Mouse (Mus musculus) lung, postnatal 0 days (tissue): ENCODE data around the gene Slc25a25. TPM values are rescaled to one million over a fixed set of nuclear protein-coding genes. Genes with fewer than 3 reads are reported as not detected.
A peak's percentile ranks its signal among the peaks of the same experiment; 100 is the strongest.

Experiments
- ATAC-seq: fragments of 200-750 bp; cut with Nextera tagmentation; 2 replicates; pipeline ENCODE4 v1.8.0; 2017; ENCODE audit warnings: moderate library complexity
- DNase-seq: peaks from one replicate; pipeline ENCODE4 v3.0.0-alpha.2; 2016; ENCODE audit warnings: low spot score
- H3K27ac ChIP-seq: fragments of 300-500 bp; sonication (generic); 2 replicates; pipeline ENCODE4 v1.5.1; 2014; ENCODE audit warnings: antibody characterized with exemption, mild to moderate bottlenecking, low read length, mixed read lengths
- H3K27me3 ChIP-seq: fragments of 300-500 bp; sonication (generic); replicated peaks from 2 replicates; pipeline ENCODE4 v1.6.1; 2014; ENCODE audit warnings: low read length, mixed read lengths; ENCODE audit not compliant: insufficient read depth
- H3K36me3 ChIP-seq: fragments of 300-500 bp; sonication (generic); 2 replicates; pipeline ENCODE4 v1.6.1; 2014; ENCODE audit warnings: low read length, mixed read lengths; ENCODE audit not compliant: insufficient read depth
- H3K4me1 ChIP-seq: fragments of 300-500 bp; sonication (generic); 2 replicates; pipeline ENCODE4 v1.6.1; 2014; ENCODE audit warnings: antibody characterized with exemption, low read depth, low read length, mixed read lengths; ENCODE audit not compliant: insufficient read depth
- H3K4me2 ChIP-seq: fragments of 300-500 bp; sonication (generic); replicated peaks from 2 replicates; pipeline ENCODE4 v1.6.1; 2014; ENCODE audit warnings: low read depth, mild to moderate bottlenecking, low read length, moderate library complexity, mixed read lengths
- H3K4me3 ChIP-seq: fragments of 300-500 bp; sonication (generic); 2 replicates; pipeline ENCODE4 v1.5.1; 2014; ENCODE audit warnings: low read depth, low read length
- H3K9ac ChIP-seq: fragments of 300-500 bp; sonication (generic); replicated peaks from 2 replicates; pipeline ENCODE4 v1.6.1; 2014; ENCODE audit warnings: low read depth, mild to moderate bottlenecking
- H3K9me3 ChIP-seq: fragments of 300-500 bp; sonication (generic); 2 replicates; pipeline ENCODE4 v1.6.1; 2016; ENCODE audit warnings: low read length, mixed read lengths
- CTCF ChIP-seq: IDR thresholded peaks from 2 replicates; pipeline ENCODE4 v1.5.1; 2016; ENCODE audit warnings: antibody characterized with exemption, mild to moderate bottlenecking
- EP300 ChIP-seq: IDR thresholded peaks from 2 replicates; pipeline ENCODE4 v1.6.1; 2016; ENCODE audit warnings: antibody characterized with exemption, mild to moderate bottlenecking, control low read depth
- WGBS: fragments of 180-500 bp; shearing (Covaris S2); extraction: QIAGEN DNeasy Blood & Tissue Kit; methylation state at CpG from one replicate; pipeline ENCODE4 v1.1.7; 2014; 5-methylcytosine and 5-hydroxymethylcytosine counted together
- polyA plus RNA-seq: library from polyadenylated mRNA; unstranded; fragments of >200 nt; fragmentation: Nextera tagmentation; extraction: Ambion mirVana; gene quantifications from 2 replicates; pipeline ENCODE4 v1.2.1, GENCODE M21; 2015

Slc25a25 gene
- polyA plus RNA-seq, 1 experiment from 2014 or later: 16.7 TPM

- H3K4me1 ChIP-seq: peaks cover 30% of the 10 kb centered on the region
- H3K4me3 ChIP-seq: no peak overlapping the region; the same call in 1 of the 2 replicates
- peaks cover 24% of the 10 kb centered on the region for H3K36me3 ChIP-seq
- no peak for DNase-seq
- WGBS: 90% methylated on average over 6 of the region's 6 CpGs
- TF ChIP-seq EP300 (no peak), CTCF (no peak)
- no peaks in the 10 kb centered on the region for H3K9me3 ChIP-seq
- H3K27me3 ChIP-seq: no peaks in the 10 kb centered on the region
- no peak for ATAC-seq
- no peak overlapping the region for H3K27ac ChIP-seq
- no peak overlapping the region for H3K9ac ChIP-seq
- 0 out of 2 replicates have a peak overlapping the region, but pooled peaks have one; percentile 69 for H3K4me2 ChIP-seq
Measured at GRCm38 (mm10) chr2:32421851-32422251, 29.4 kb downstream of the Slc25a25 start.

- ATAC-seq (no peak), DNase-seq (no peak)
- no peaks in the 10 kb centered on the region for H3K9me3 ChIP-seq
- H3K27me3 ChIP-seq: no peaks in the 10 kb centered on the region
- H3K9ac ChIP-seq: no peak overlapping the region
- H3K4me2 ChIP-seq: no peak overlapping the region
- H3K4me1 ChIP-seq: peaks cover 30% of the 10 kb centered on the region
- H3K36me3 ChIP-seq: peaks cover 36% of the 10 kb centered on the region
- WGBS: 88% methylated on average over 6 of the region's 6 CpGs
- H3K27ac ChIP-seq: no peak overlapping the region
- no peak for TF ChIP-seq EP300
- TF ChIP-seq CTCF: no peak
- H3K4me3 ChIP-seq: no peak overlapping the region
Measured at GRCm38 (mm10) chr2:32420647-32421046, 30.6 kb downstream of the Slc25a25 start.

DNA sequence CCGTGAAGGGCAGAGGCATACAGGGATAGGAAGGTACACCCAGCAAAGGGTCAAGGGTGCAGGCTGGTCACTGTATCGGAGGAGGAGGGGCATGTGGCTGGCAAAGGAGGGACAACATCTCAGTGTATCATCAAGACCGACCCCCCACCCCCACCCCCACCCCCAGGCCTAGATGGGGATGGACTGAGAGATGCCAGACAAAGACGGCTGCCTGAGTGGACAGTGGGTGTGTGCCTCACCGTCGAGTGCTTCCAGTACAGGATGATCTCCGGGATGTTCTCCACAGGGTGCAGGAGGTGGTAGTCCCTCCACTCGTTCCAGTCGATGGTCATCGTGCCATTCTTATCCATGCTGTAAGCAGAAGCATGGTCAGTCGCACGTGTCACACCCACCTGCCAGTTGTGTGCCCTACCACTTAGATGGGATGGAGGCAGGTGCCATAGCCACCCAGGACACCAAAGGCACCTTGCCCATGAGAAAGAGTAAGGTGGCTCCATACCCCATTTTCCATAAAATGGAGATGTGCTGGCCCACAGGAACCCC is 31.1 kb downstream of the Slc25a25 start:
- DNase-seq: no peak
- Histone ChIP-seq H3K27ac (no peak overlapping the region), H3K27me3 (no peaks in the 10 kb centered on the region), H3K9ac (no peak overlapping the region), H3K9me3 (no peaks in the 10 kb centered on the region), H3K4me1 (peaks cover 26% of the 10 kb centered on the region), H3K4me2 (no peak overlapping the region), H3K4me3 (no peak overlapping the region), H3K36me3 (peaks cover 41% of the 10 kb centered on the region)
- 92% methylated on average over 11 of the region's 12 CpGs for WGBS
- ATAC-seq: no peak
- TF ChIP-seq EP300 (no peak), CTCF (no peak)

DNA sequence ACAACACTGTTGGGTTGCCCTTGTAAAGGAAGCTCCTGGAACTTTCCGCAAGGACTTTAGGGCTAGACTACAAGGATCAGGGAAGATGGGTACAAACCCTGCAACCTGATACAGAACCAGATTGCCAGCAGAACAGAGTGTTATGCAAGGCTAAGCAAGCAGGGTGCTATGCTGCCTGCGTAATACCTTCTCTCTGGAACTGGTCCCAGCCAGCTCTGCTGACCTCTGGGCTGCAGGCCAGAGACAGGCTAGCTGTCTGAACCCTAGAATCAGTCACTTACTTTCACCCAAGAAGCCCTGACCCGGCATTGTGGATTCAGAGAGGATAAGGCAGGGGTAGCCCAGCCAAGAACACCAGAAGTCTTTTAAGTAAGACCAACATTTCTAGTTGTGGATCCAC is 31.9 kb downstream of the Slc25a25 start:
- Histone ChIP-seq H3K36me3 (peaks cover 43% of the 10 kb centered on the region), H3K27me3 (no peaks in the 10 kb centered on the region), H3K9ac (no peak overlapping the region), H3K4me3 (no peak overlapping the region), H3K27ac (no peak overlapping the region), H3K4me2 (no peak overlapping the region), H3K9me3 (no peaks in the 10 kb centered on the region), H3K4me1 (peaks cover 21% of the 10 kb centered on the region)
- DNase-seq (peak; percentile 73), ATAC-seq (0 out of 2 replicates have a peak, but pooled peaks have one; percentile 4)
- 65% methylated on average over 3 of the region's 3 CpGs for WGBS
- TF ChIP-seq EP300: no peak; the same call in 1 of the 2 replicates
- no peak for TF ChIP-seq CTCF

DNA sequence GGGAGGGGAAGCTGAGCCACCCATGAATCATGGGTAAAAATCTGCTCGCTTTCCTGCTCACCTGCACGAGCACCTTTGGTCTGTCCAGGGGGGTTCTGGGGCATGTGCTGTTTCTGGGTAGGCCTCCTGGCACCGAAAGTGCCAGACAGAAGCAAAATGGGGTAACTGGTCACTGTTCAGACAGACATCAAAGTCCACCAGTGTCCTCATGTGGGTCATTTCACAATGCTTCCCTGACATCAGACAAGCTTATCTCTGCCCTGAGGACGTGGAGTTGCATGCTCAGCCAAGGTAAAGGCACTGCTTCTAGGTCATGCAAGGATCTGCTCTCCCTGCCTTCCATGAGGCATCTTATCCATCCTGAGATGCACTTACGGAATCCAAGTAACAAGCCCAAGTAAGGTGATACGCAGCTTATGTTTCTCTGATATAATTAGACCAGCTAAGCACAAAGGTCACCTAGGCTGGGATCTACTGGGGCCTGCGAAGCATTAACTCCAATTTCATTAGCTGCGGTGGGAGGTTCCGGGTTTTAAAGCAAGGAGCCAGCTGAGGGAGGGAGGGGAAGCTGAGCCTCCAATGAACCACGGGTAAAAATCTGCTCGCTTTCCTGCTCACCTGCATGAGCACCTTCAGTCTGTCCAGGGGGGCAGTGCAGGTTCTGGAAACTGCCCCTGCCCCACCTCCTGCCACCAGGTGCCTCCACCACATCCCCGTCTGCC is 32.7 kb downstream of the Slc25a25 start:
- Histone ChIP-seq H3K36me3 (peaks cover 43% of the 10 kb centered on the region), H3K9me3 (no peaks in the 10 kb centered on the region), H3K4me1 (peaks cover 21% of the 10 kb centered on the region), H3K4me3 (no peak overlapping the region), H3K4me2 (no peak overlapping the region), H3K27me3 (no peaks in the 10 kb centered on the region), H3K9ac (no peak overlapping the region), H3K27ac (no peak overlapping the region)
- WGBS: 82% methylated on average over 12 of the region's 12 CpGs
- DNase-seq (no peak), ATAC-seq (no peak)
- TF ChIP-seq CTCF (no peak), EP300 (no peak)

- TF ChIP-seq EP300 (no peak), CTCF (no peak)
- H3K9me3 ChIP-seq: no peaks in the 10 kb centered on the region
- peaks cover 13% of the 10 kb centered on the region for H3K4me1 ChIP-seq
- no peak overlapping the region for H3K4me2 ChIP-seq
- H3K36me3 ChIP-seq: peaks cover 43% of the 10 kb centered on the region
- H3K9ac ChIP-seq: no peak overlapping the region
- DNase-seq (no peak), ATAC-seq (no peak)
- no peaks in the 10 kb centered on the region for H3K27me3 ChIP-seq
- WGBS: 74% methylated on average over 8 of the region's 8 CpGs
- H3K4me3 ChIP-seq: no peak overlapping the region
- H3K27ac ChIP-seq: no peak overlapping the region
Measured at GRCm38 (mm10) chr2:32417486-32417885, 33.8 kb downstream of the Slc25a25 start.
